Mouse (Mus musculus) liver, embryonic 14.5 days (tissue): ENCODE results near the gene 9930111J21Rik2. TPM values are rescaled to one million over a fixed set of nuclear protein-coding genes. Genes with fewer than 3 reads are reported as not detected.

Source experiments
- ATAC-seq: fragments of 200-750 bp; cut with Nextera tagmentation; 2 replicates; pipeline ENCODE4 v1.8.0; 2017; ENCODE audit warnings: moderate number of reproducible peaks, mild to moderate bottlenecking, moderate library complexity; ENCODE audit not compliant: insufficient read depth
- DNase-seq, 3 experiments: peaks; one replicate each; pipeline ENCODE4 v3.0.0-alpha.2; 2012 to 2013; ENCODE audit warnings: low read depth in 3 of 3, low spot score in 3 of 3
- H3K27ac ChIP-seq: fragments of 300-500 bp; sonication (generic); 2 replicates; pipeline ENCODE4 v1.5.1; 2014; ENCODE audit warnings: moderate library complexity, mild to moderate bottlenecking, control low read depth, inconsistent platforms
- H3K27me3 ChIP-seq: fragments of 300-500 bp; sonication (generic); 2 replicates; pipeline ENCODE4 v1.6.1; 2014; ENCODE audit warnings: mild to moderate bottlenecking, low read length, moderate library complexity; ENCODE audit not compliant: control insufficient read depth, insufficient read depth
- H3K36me3 ChIP-seq: fragments of 300-500 bp; sonication (generic); replicated peaks from 2 replicates; pipeline ENCODE4 v1.6.1; 2014; ENCODE audit warnings: low read depth; ENCODE audit not compliant: control insufficient read depth, insufficient read depth
- H3K4me1 ChIP-seq, 2 experiments: fragments of 200-500 bp in 1 of 2; fragments of 300-500 bp in 1 of 2; sonication (generic) in 1 of 2; replicated peaks; 2 replicates each; pipeline ENCODE4 v1.6.1; 2012 to 2014; ENCODE audit warnings: antibody characterized with exemption in 1 of 2, inconsistent platforms in 1 of 2, low read length in 1 of 2; ENCODE audit not compliant: control insufficient read depth in 2 of 2, insufficient read depth in 2 of 2
- H3K4me2 ChIP-seq: fragments of 300-500 bp; sonication (generic); 2 replicates; pipeline ENCODE4 v1.6.1; 2014; ENCODE audit warnings: low read depth, mild to moderate bottlenecking, control low read depth, moderate library complexity
- H3K4me3 ChIP-seq, 2 experiments: fragments of 200-500 bp in 1 of 2; fragments of 300-500 bp in 1 of 2; sonication (generic) in 1 of 2; 2 replicates each; pipeline ENCODE4 v1.5.1; 2012 to 2014; ENCODE audit warnings: low read depth in 2 of 2, low read length in 2 of 2, mild to moderate bottlenecking in 2 of 2, control low read depth in 1 of 2, inconsistent platforms in 1 of 2, moderate library complexity in 1 of 2; ENCODE audit not compliant: insufficient read depth in 1 of 2
- H3K9ac ChIP-seq: fragments of 300-500 bp; sonication (generic); replicated peaks from 2 replicates; pipeline ENCODE4 v1.6.1; 2014; ENCODE audit warnings: mild to moderate bottlenecking, control low read depth, moderate library complexity
- H3K9me3 ChIP-seq: fragments of 300-500 bp; sonication (generic); 2 replicates; pipeline ENCODE4 v1.6.1; 2016; ENCODE audit warnings: low read length, mixed read lengths; ENCODE audit not compliant: control insufficient read depth
- CTCF ChIP-seq: IDR thresholded peaks from 2 replicates; pipeline ENCODE4 v1.5.1; 2016; ENCODE audit warnings: antibody characterized with exemption, low read depth, control low read depth
- EP300 ChIP-seq: IDR thresholded peaks from 2 replicates; pipeline ENCODE4 v1.6.1; 2016; ENCODE audit warnings: antibody characterized with exemption, low read depth
- WGBS: fragments of 180-500 bp; shearing (Covaris S2); extraction: QIAGEN DNeasy Blood & Tissue Kit; methylation state at CpG from one replicate; pipeline ENCODE4 v1.1.7; 2014; ENCODE audit not compliant: insufficient replicate concordance; 5-methylcytosine and 5-hydroxymethylcytosine counted together
- polyA plus RNA-seq, 2 experiments: library from polyadenylated mRNA; depleted of rRNA in 1 of 2; stranded (reverse) in 1 of 2; unstranded in 1 of 2; fragments of >200 nt; fragmentation: Nextera tagmentation in 1 of 2; extraction: Ambion mirVana in 1 of 2; gene quantifications; 2 replicates each; pipeline versions ENCODE4 v1.2.1 to v1.2.3; 2012 to 2014

The 9930111J21Rik2 gene
- polyA plus RNA-seq, 2 experiments = 0.51 to 0.56 TPM

DNA sequence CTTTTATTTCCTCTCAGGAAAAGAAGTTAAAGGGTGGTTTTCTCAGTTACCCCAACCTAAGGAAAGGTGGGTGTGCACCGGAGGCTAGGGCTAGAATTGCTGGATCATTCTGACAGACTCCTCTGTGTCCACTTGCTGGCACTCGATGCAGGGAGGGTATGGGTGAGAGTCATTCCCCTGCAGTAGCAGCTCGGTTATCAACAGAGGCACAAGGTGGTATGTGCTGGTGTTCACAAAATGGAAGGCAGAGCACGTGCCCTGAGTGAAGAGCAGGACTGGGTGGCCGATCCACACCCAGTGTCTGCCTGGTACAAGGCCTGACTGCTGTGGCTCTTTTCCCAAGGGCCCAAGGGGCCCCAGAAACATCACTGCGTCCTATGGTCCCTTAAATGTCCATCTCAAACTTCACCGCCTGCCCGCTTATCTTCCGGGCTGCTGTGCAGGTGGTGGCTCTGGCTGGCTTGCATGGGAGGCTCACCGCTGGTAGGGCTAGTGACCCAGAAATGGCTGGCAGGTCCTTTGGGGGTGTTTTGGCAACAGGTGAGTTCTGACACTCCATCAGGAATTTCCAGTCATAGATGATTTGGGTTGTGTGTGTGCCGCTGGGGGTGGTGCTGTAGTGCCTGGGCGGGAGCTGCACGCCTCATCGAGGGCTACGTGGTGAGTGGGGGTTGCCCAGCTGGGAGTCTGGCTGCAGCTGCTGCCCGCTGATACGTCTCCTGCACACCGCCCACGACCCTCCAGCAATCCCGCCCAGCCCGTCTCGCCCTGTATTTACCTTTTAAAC lies 37.0 kb upstream of the 9930111J21Rik2 start:
- peak overlapping the region; percentile 77 for H3K9ac ChIP-seq
- peak; percentile 90 for TF ChIP-seq EP300
- peak; percentile 31 for TF ChIP-seq CTCF
- WGBS = 15% methylated on average over 22 of the region's 22 CpGs
- H3K27me3 ChIP-seq = no peaks in the 10 kb centered on the region
- peak overlapping the region; percentile 17 to 24 for H3K4me3 ChIP-seq
- peak overlapping the region; percentile 74 for H3K27ac ChIP-seq
- no peaks in the 10 kb centered on the region for H3K9me3 ChIP-seq
- peaks cover 77 to 85% of the 10 kb centered on the region in 2 experiments for H3K4me1 ChIP-seq
- peak; percentile 69 to 73 (median 72) for DNase-seq
- ATAC-seq = peak; percentile 94
- no peaks in the 10 kb centered on the region for H3K36me3 ChIP-seq
- peak overlapping the region; percentile 59 for H3K4me2 ChIP-seq

DNA sequence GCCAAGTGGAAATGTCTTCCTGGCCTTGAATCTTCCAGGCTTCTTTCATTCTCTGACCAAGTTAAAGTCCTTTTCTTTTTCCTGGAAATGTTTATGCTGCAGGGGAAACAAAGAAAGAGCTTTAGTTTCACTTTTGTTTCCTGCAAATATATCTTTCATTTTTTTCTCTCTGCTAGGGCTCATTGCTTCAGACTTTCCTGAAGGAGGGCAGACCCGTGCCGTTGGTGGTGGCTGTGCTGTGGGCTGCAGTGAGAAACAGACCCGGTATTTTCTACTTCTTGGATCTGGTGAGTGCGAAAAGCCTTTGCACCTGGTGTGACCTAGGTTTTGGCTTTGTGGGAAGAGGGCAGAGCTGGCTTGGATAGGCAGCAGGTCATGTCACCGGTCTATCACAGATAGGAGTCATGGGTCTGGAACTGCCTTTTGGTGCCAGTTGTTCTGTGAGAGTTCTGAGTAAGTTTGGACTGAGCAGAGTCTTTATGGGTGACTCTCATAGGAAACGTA lies 35.9 kb upstream of the 9930111J21Rik2 start:
- H3K27ac ChIP-seq = peak overlapping the region; percentile 74
- WGBS = 59% methylated on average over 6 of the region's 6 CpGs
- H3K27me3 ChIP-seq = no peaks in the 10 kb centered on the region
- H3K4me2 ChIP-seq = peak overlapping the region; percentile 52
- ATAC-seq (no peak), DNase-seq (no peak)
- H3K4me3 ChIP-seq = peak overlapping the region in 1 of 2 experiments; percentile 16; a peak in 3 of 4 replicates
- peak overlapping the region; percentile 39 for H3K9ac ChIP-seq
- H3K4me1 ChIP-seq = peaks cover 73 to 83% of the 10 kb centered on the region in 2 experiments
- H3K9me3 ChIP-seq = no peaks in the 10 kb centered on the region
- H3K36me3 ChIP-seq = no peaks in the 10 kb centered on the region
- TF ChIP-seq CTCF = no peak

DNA sequence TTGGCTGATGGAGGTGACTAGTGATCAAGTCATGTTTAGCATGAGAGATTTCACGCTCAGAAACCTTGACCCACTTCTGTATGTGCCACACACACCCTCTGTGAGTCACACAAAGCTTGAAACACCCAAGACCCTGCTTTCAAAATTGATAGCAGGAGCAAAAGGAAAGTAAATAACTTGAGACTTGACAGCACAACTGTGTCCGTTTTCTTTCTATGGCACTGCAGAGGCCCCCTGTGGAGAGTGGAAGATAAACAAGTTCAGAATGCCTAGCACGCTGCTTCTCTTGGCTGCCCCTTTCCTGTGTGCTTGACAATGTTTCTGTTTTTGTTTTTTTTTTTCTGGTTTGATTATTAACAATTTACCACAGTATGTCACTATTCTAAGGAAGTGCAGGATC lies 33.8 kb upstream of the 9930111J21Rik2 start:
- Histone ChIP-seq H3K27me3 (no peaks in the 10 kb centered on the region), H3K9ac (peak overlapping the region; percentile 28; the same call in 1 of the 2 replicates), H3K27ac (peak overlapping the region; percentile 74), H3K4me3 (no peak overlapping the region), H3K4me2 (peak overlapping the region; percentile 19; the same call in 1 of the 2 replicates), H3K36me3 (no peaks in the 10 kb centered on the region), H3K9me3 (no peaks in the 10 kb centered on the region), H3K4me1 (peaks cover 60 to 80% of the 10 kb centered on the region in 2 experiments)
- no peak for DNase-seq
- WGBS = 8% methylated on average over 3 of the region's 3 CpGs
- ATAC-seq = no peak
- TF ChIP-seq CTCF = peak; percentile 58
- TF ChIP-seq EP300 = no peak

DNA sequence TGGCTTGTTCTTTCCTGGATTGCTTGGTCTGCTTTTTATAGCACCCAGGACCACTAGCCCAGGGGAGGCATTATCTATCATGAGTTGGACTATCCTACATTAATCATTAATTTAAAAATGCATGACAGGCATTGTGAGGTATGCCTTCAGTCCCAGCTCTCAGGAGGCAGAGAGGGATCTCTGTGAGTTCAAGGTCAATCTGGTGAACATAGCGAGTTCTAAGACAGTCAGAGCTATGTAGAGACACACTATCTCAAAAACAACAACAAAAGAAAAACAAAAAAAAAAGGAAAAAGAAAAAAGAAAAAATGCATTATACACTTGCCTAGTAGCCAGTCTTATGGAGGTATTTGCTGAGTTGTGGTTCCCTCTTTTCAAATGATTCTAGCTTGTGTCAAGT lies 33.3 kb upstream of the 9930111J21Rik2 start:
- TF ChIP-seq CTCF (no peak), EP300 (no peak)
- peak overlapping the region; percentile 28 for H3K9ac ChIP-seq
- 34% methylated on average over 1 of the region's 1 CpGs for WGBS
- H3K4me1 ChIP-seq = peaks cover 57 to 77% of the 10 kb centered on the region in 2 experiments
- no peaks in the 10 kb centered on the region for H3K27me3 ChIP-seq
- no peak overlapping the region for H3K4me3 ChIP-seq
- no peak for ATAC-seq
- H3K27ac ChIP-seq = peak overlapping the region; percentile 74
- no peaks in the 10 kb centered on the region for H3K9me3 ChIP-seq
- peak overlapping the region; percentile 29; the same call in 1 of the 2 replicates for H3K4me2 ChIP-seq
- DNase-seq = no peak
- H3K36me3 ChIP-seq = no peaks in the 10 kb centered on the region

DNA sequence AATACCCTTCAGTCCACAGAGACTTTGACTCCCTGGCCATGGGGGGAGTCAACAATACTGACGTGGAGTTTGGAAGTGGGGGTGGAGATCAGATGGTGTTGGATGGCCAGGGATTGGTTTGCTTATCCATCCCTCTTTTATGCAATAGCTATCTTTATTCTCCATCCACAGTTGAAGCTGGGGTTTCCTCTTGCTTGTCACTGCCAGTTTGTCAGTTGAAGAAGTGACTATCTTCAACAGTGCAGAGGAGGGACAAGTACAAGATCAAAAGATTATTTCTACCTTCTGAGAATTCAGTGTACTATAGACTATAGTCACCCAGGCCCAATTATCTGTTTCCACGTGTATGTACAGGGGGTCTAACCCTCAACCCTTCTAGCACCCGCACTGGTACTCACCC lies 32.8 kb upstream of the 9930111J21Rik2 start:
- H3K4me2 ChIP-seq = peak overlapping the region; percentile 29; the same call in 1 of the 2 replicates
- H3K36me3 ChIP-seq = no peaks in the 10 kb centered on the region
- no peak overlapping the region for H3K4me3 ChIP-seq
- no peaks in the 10 kb centered on the region for H3K9me3 ChIP-seq
- peak overlapping the region; percentile 28; the same call in 1 of the 2 replicates for H3K9ac ChIP-seq
- 4% methylated on average over 3 of the region's 3 CpGs for WGBS
- peak; percentile 37 for ATAC-seq
- peaks cover 51 to 71% of the 10 kb centered on the region in 2 experiments for H3K4me1 ChIP-seq
- DNase-seq = peak in 1 of 3 experiments; percentile 36
- H3K27me3 ChIP-seq = no peaks in the 10 kb centered on the region
- peak overlapping the region; percentile 74 for H3K27ac ChIP-seq
- TF ChIP-seq CTCF = no peak
- TF ChIP-seq EP300 = peak; percentile 86
